Mouse (Mus musculus) brain, embryonic 14.5 days (tissue): ENCODE measurements around the gene BC028528.

Experiments
- CTCF ChIP-seq: fragments of 200-500 bp; IDR thresholded peaks from 2 replicates; pipeline ENCODE4 v1.5.1; 2012; ENCODE audit warnings: inconsistent platforms, mild to moderate bottlenecking, moderate library complexity, borderline replicate concordance; ENCODE audit not compliant: insufficient read depth, insufficient read length; ENCODE audit errors: extremely low read depth
- POLR2A ChIP-seq: fragments of 200-500 bp; IDR thresholded peaks from 2 replicates; pipeline ENCODE4 v1.6.1; 2012; ENCODE audit warnings: mild to moderate bottlenecking, inconsistent platforms, borderline replicate concordance; ENCODE audit not compliant: poor library complexity, insufficient read depth, insufficient read length, severe bottlenecking; ENCODE audit errors: extremely low read depth

- TF ChIP-seq CTCF = no peak
- TF ChIP-seq POLR2A = peak; percentile 44; the same call in 1 of the 2 replicates
Measured at GRCm38 (mm10) chr3:95871392-95871867, 20.4 kb downstream of the BC028528 start, which contains the start of gene Mrps21.
